ENCODE assay signal across 9 mouse cellular contexts in genomic region chr2:19553821-19554592, GRCm38 (mm10). TPM values are rescaled to one million over a fixed set of nuclear protein-coding genes. Genes with fewer than 3 reads are reported as not detected.
A peak's percentile ranks its signal among the peaks of the same experiment; 100 is the strongest.
DNase-seq lines count a peak whose midpoint lies in the region; ATAC-seq and TF ChIP-seq lines count a peak whose summit lies in the region.
"Had no signal": no experiment of that assay in that cellular context is flagged by ENCODE, and none has a peak within 500 bp of the region (broad histone marks: within the 10 kb centered on the region; RNA-seq: fewer than 3 reads in every experiment).

4921504E06Rik (minus strand) TSS chr2:19553914.

- TF ChIP-seq EP300 in liver, embryonic 14.5 days (IDR thresholded peaks at IDR 0.05; ENCODE audit: low read depth) = no peak

- peak within 1 kb of the TSS; percentile 52 for H3K4me2 ChIP-seq in forebrain, embryonic 14.5 days (ENCODE audit: low read length)
- peak within 1 kb of the TSS; percentile 47 for H3K4me2 ChIP-seq in liver, embryonic 14.5 days (ENCODE audit: low read depth)
- peak within 1 kb of the TSS; percentile 60 for H3K4me2 ChIP-seq in stomach, embryonic 14.5 days (replicated peaks; ENCODE audit: low read depth, low read length)

- peak within 1 kb of the TSS; percentile 53; the same call in 1 of the 2 replicates for H3K9ac ChIP-seq in forebrain, embryonic 14.5 days (ENCODE audit: low read length)
- H3K9ac ChIP-seq in liver, embryonic 14.5 days (replicated peaks) = no peak within 1 kb of the TSS
- no peak within 1 kb of the TSS for H3K9ac ChIP-seq in stomach, embryonic 14.5 days (replicated peaks; ENCODE audit: low read depth, low read length)

- no peaks in the 10 kb centered on the region for H3K36me3 ChIP-seq in forebrain, embryonic 14.5 days (ENCODE audit: control insufficient read depth, insufficient read depth, low read length)
- no peaks in the 10 kb centered on the region for H3K36me3 ChIP-seq in liver, embryonic 14.5 days (replicated peaks; ENCODE audit: control insufficient read depth, insufficient read depth, low read depth)
- H3K36me3 ChIP-seq in stomach, embryonic 14.5 days (ENCODE audit: control insufficient read depth, insufficient read depth, low read length) = no peaks in the 10 kb centered on the region

- intact Hi-C loops in heart, postnatal 10 days (cut with DNase I) = no loop called here

- peak within 1 kb of the TSS; percentile 56 for H3K4me3 ChIP-seq in brown adipose tissue, adult 24 weeks (ENCODE audit: insufficient read depth, low read depth, low read length)
- peak within 1 kb of the TSS; percentile 37 for H3K4me3 ChIP-seq in forebrain, embryonic 14.5 days (ENCODE audit: low read depth, low read length)
- peak within 1 kb of the TSS; percentile 17 to 35; a peak in 2 of 4 replicates for H3K4me3 ChIP-seq in liver, embryonic 14.5 days (ENCODE audit: insufficient read depth in 1 of 2, low read depth in 2 of 2, low read length in 2 of 2)
- peak within 1 kb of the TSS; percentile 24 for H3K4me3 ChIP-seq in stomach, embryonic 14.5 days (ENCODE audit: low read depth, low read length)

- H3K4me1 ChIP-seq in brown adipose tissue, adult 24 weeks (ENCODE audit: control insufficient read depth, insufficient read depth, insufficient read length, low read length) = no peaks in the 10 kb centered on the region; the same call in 1 of the 2 replicates
- peaks cover 13% of the 10 kb centered on the region for H3K4me1 ChIP-seq in forebrain, embryonic 14.5 days (ENCODE audit: control insufficient read depth, insufficient read depth, low read length)
- H3K4me1 ChIP-seq in liver, embryonic 14.5 days (replicated peaks; ENCODE audit: control insufficient read depth in 2 of 2, insufficient read depth in 2 of 2, low read length in 1 of 2) = peaks cover 0 to 3% of the 10 kb centered on the region in 2 experiments; a peak in 2 of 4 replicates
- no peaks in the 10 kb centered on the region for H3K4me1 ChIP-seq in stomach, embryonic 14.5 days (ENCODE audit: control insufficient read depth, insufficient read depth, low read length)

- peak; percentile 93 for ATAC-seq in forebrain, embryonic 14.5 days
- ATAC-seq in liver, embryonic 14.5 days (ENCODE audit: insufficient read depth) = peak; percentile 59
- peak; percentile 89 for ATAC-seq in stomach, embryonic 14.5 days (ENCODE audit: insufficient number of reproducible peaks, insufficient read depth, low FRiP score, low read depth)

- WGBS in forebrain, embryonic 14.5 days = 0% methylated on average over 25 of the region's 27 CpGs
- 1% methylated on average over 27 of the region's 27 CpGs for WGBS in liver, embryonic 14.5 days (ENCODE audit: insufficient replicate concordance)
- WGBS in stomach, embryonic 14.5 days = under 1% methylated on average over 26 of the region's 27 CpGs

- DNase-seq in CD4-positive helper T cell, adult 2 months (ENCODE audit: low read depth, low spot score) = peak; percentile 80
- peak; percentile 94 for DNase-seq in forebrain, embryonic 14.5 days (ENCODE audit: low spot score)
- DNase-seq in heart, postnatal 10 days = peak; percentile 89 to 92
- peak; percentile 88 to 92 for DNase-seq in kidney, postnatal 36 days
- DNase-seq in liver, embryonic 14.5 days (ENCODE audit: low read depth in 3 of 3, low spot score in 3 of 3) = peak; percentile 10 to 13 (median 11)
- peak; percentile 84 for DNase-seq in neural tube, embryonic 10.5 days (ENCODE audit: extremely low spot score, low spot score)

- no peak for TF ChIP-seq CTCF in liver, embryonic 14.5 days (IDR thresholded peaks at IDR 0.05; ENCODE audit: low read depth)

- H3K9me3 ChIP-seq in forebrain, embryonic 14.5 days (replicated peaks; ENCODE audit: control insufficient read depth, low read length) = no peaks in the 10 kb centered on the region
- H3K9me3 ChIP-seq in liver, embryonic 14.5 days (ENCODE audit: control insufficient read depth, low read length) = no peaks in the 10 kb centered on the region
- no peaks in the 10 kb centered on the region for H3K9me3 ChIP-seq in stomach, embryonic 14.5 days (ENCODE audit: control insufficient read depth, low read depth, low read length)

- no peak within 1 kb of the TSS for H3K27ac ChIP-seq in brown adipose tissue, adult 24 weeks (replicated peaks; ENCODE audit: low read depth, low read length)
- H3K27ac ChIP-seq in forebrain, embryonic 14.5 days (ENCODE audit: low read depth, low read length) = peak within 1 kb of the TSS; percentile 82
- H3K27ac ChIP-seq in liver, embryonic 14.5 days = no peak within 1 kb of the TSS
- H3K27ac ChIP-seq in stomach, embryonic 14.5 days (ENCODE audit: low read length) = no peak within 1 kb of the TSS; the same call in 1 of the 2 replicates

- H3K27me3 ChIP-seq in forebrain, embryonic 14.5 days (replicated peaks; ENCODE audit: control insufficient read depth, insufficient read depth, low read length) = no peaks in the 10 kb centered on the region
- H3K27me3 ChIP-seq in liver, embryonic 14.5 days (ENCODE audit: control insufficient read depth, insufficient read depth, low read length) = no peaks in the 10 kb centered on the region
- no peaks in the 10 kb centered on the region for H3K27me3 ChIP-seq in stomach, embryonic 14.5 days (ENCODE audit: control insufficient read depth, insufficient read depth, low read length)

RNA-seq across cellular contexts. Expression of gene 4921504E06Rik, which starts in this region (rescaled TPM):
- polyA plus RNA-seq in brown adipose tissue, adult 24 weeks (2012; ENCODE audit: insufficient read depth, insufficient read length, missing spikeins) = not detected in 2 replicates
- polyA plus RNA-seq in forebrain, embryonic 14.5 days (2014; fragmentation: Nextera tagmentation; extraction: Ambion mirVana) = not detected in 2 replicates
- total RNA-seq in heart, postnatal 10 days (2021) = not detected
- not detected in 2 replicates for polyA plus RNA-seq in liver, embryonic 14.5 days (2012; rRNA removed)
- polyA plus RNA-seq in liver, embryonic 14.5 days (2014; fragmentation: Nextera tagmentation; extraction: Ambion mirVana) = not detected in 2 replicates
- not detected in 2 replicates for polyA plus RNA-seq in stomach, embryonic 14.5 days (2014; fragmentation: Nextera tagmentation; extraction: Ambion mirVana)
- total RNA-seq: MEL had no signal

Comparison
In these comparisons a context has a peak if more than half of its experiments do, and no peak if none do; other contexts are left out.
1. Peak in DNase-seq, ATAC-seq, H3K4me3 ChIP-seq, H3K27ac ChIP-seq, H3K9ac ChIP-seq and H3K4me2 ChIP-seq in forebrain, embryonic 14.5 days; RNA of the gene not detected or under 1 TPM.
2. Peak in DNase-seq in heart, postnatal 10 days; RNA of the gene not detected or under 1 TPM.
3. Peak in DNase-seq, ATAC-seq, H3K4me3 ChIP-seq and H3K4me2 ChIP-seq in liver, embryonic 14.5 days; RNA of the gene not detected or under 1 TPM.
4. Peak in ATAC-seq, H3K4me3 ChIP-seq and H3K4me2 ChIP-seq in stomach, embryonic 14.5 days; RNA of the gene not detected or under 1 TPM.
5. DNase-seq: peak in every context shown above with its lines; median percentile 94 in forebrain, embryonic 14.5 days; 90 in heart, postnatal 10 days; 90 in kidney, postnatal 36 days; 84 in neural tube, embryonic 10.5 days; 80 in CD4-positive helper T cell, adult 2 months; 11 in liver, embryonic 14.5 days.